Mouse (Mus musculus) CH12.LX (cell line): ENCODE results near the gene Prm3. TPM values are rescaled to one million over a fixed set of nuclear protein-coding genes. Genes with fewer than 3 reads are reported as not detected.

Experiments used
- DNase-seq: peaks from one replicate; pipeline ENCODE4 v3.0.0-alpha.2; 2013; ENCODE audit errors: extremely low read depth
- H3K27ac ChIP-seq: 2 replicates; pipeline ENCODE4 v1.5.1; 2012; ENCODE audit warnings: low read depth, mild to moderate bottlenecking, control low read depth, moderate library complexity; ENCODE audit not compliant: insufficient read depth
- H3K27me3 ChIP-seq: replicated peaks from 2 replicates; pipeline ENCODE3; 2012; ENCODE audit warnings: inconsistent platforms
- H3K36me3 ChIP-seq, 2 experiments: replicated peaks in 1 of 2; 2 replicates each; pipeline versions ENCODE3 to v1.6.1; 2012; ENCODE audit warnings: inconsistent platforms in 1 of 2, low read length in 1 of 2, mild to moderate bottlenecking in 1 of 2, mixed read lengths in 1 of 2, moderate library complexity in 1 of 2; ENCODE audit not compliant: control insufficient read depth in 1 of 2, insufficient read depth in 1 of 2
- H3K4me1 ChIP-seq, 2 experiments: 2 replicates each; pipeline ENCODE4 v1.6.1; 2012; ENCODE audit warnings: inconsistent platforms in 1 of 2, moderate library complexity in 1 of 2; ENCODE audit not compliant: insufficient read depth in 2 of 2, control insufficient read depth in 1 of 2
- H3K4me2 ChIP-seq: 2 replicates; pipeline ENCODE4 v1.6.1; 2012; ENCODE audit warnings: low read depth, mild to moderate bottlenecking, control low read depth; ENCODE audit not compliant: poor library complexity, insufficient read depth, severe bottlenecking
- H3K4me3 ChIP-seq, 3 experiments: fragments of 150-350 bp in 1 of 3; sonication (generic) in 1 of 3; replicated peaks in 1 of 3; 2 replicates each; pipeline versions ENCODE3 to v1.5.1; 2011 to 2012; ENCODE audit warnings: low read depth in 2 of 3, low read length in 2 of 3, mild to moderate bottlenecking in 2 of 3, moderate library complexity in 2 of 3, control low read depth in 1 of 3, improper control_type of control experiment in 1 of 3, inconsistent platforms in 1 of 3, mixed read lengths in 1 of 3; ENCODE audit not compliant: poor library complexity in 1 of 3
- H3K79me2 ChIP-seq: replicated peaks from 2 replicates; pipeline ENCODE4 v1.6.1; 2012; ENCODE audit warnings: mild to moderate bottlenecking, moderate library complexity; ENCODE audit not compliant: control insufficient read depth, poor library complexity, insufficient read depth, severe bottlenecking; ENCODE audit errors: extremely low read depth
- H3K9ac ChIP-seq: 2 replicates; pipeline ENCODE4 v1.6.1; 2012; ENCODE audit warnings: low read depth, mild to moderate bottlenecking, control low read depth, moderate library complexity; ENCODE audit not compliant: insufficient read depth
- H3K9me3 ChIP-seq: replicated peaks from 2 replicates; pipeline ENCODE3; 2012; ENCODE audit warnings: low read length, inconsistent platforms, mixed read lengths
- BHLHE40 ChIP-seq: IDR thresholded peaks from 2 replicates; pipeline ENCODE4 v1.6.1; 2011; ENCODE audit warnings: mild to moderate bottlenecking, low read depth, low read length, improper control_type of control experiment
- CHD1 ChIP-seq: IDR thresholded peaks from 2 replicates; pipeline ENCODE4 v1.6.1; 2012; ENCODE audit warnings: low read depth, low read length, improper control_type of control experiment, inconsistent platforms
- CHD2 ChIP-seq: IDR thresholded peaks from 2 replicates; pipeline ENCODE4 v1.6.1; 2011; ENCODE audit warnings: low read length, improper control_type of control experiment
- E2F4 ChIP-seq: IDR thresholded peaks from 2 replicates; pipeline ENCODE4 v1.6.1; 2011; ENCODE audit warnings: low read depth, low read length, improper control_type of control experiment; ENCODE audit not compliant: insufficient replicate concordance
- EP300 ChIP-seq: IDR thresholded peaks from 2 replicates; pipeline ENCODE4 v1.6.1; 2011; ENCODE audit warnings: low read length, improper control_type of control experiment
- ETS1 ChIP-seq: conservative IDR thresholded peaks from 2 replicates; pipeline ENCODE4 v1.6.1; 2012; ENCODE audit warnings: low read depth, mild to moderate bottlenecking, inconsistent platforms, low read length, improper control_type of control experiment, moderate library complexity
- GABPA ChIP-seq: IDR thresholded peaks from 2 replicates; pipeline ENCODE4 v1.6.1; 2012; ENCODE audit warnings: low read depth, low read length, improper control_type of control experiment, inconsistent platforms; ENCODE audit not compliant: insufficient replicate concordance
- HCFC1 ChIP-seq: IDR thresholded peaks from 2 replicates; pipeline ENCODE4 v1.6.1; 2012; ENCODE audit warnings: low read depth, mild to moderate bottlenecking, inconsistent platforms, low read length, improper control_type of control experiment
- JUN ChIP-seq: IDR thresholded peaks from 2 replicates; pipeline ENCODE4 v1.6.1; 2011; ENCODE audit warnings: low read depth, mild to moderate bottlenecking, low read length, improper control_type of control experiment, moderate library complexity; ENCODE audit not compliant: insufficient read depth
- JUND ChIP-seq: conservative IDR thresholded peaks from 2 replicates; pipeline ENCODE4 v1.6.1; 2011; ENCODE audit warnings: low read depth, low read length, improper control_type of control experiment
- MAFK ChIP-seq: IDR thresholded peaks from 2 replicates; pipeline ENCODE4 v1.6.1; 2011; ENCODE audit warnings: low read length, improper control_type of control experiment; ENCODE audit not compliant: insufficient replicate concordance
- MAX ChIP-seq: IDR thresholded peaks from 2 replicates; pipeline ENCODE4 v1.6.1; 2011; ENCODE audit warnings: low read length, improper control_type of control experiment
- MAZ ChIP-seq: IDR thresholded peaks from 2 replicates; pipeline ENCODE4 v1.6.1; 2012; ENCODE audit warnings: low read depth, mild to moderate bottlenecking, inconsistent platforms, low read length, improper control_type of control experiment, moderate library complexity
- MEF2A ChIP-seq: IDR thresholded peaks from 2 replicates; pipeline ENCODE4 v1.6.1; 2014; ENCODE audit warnings: low read depth, mild to moderate bottlenecking, inconsistent platforms, low read length, improper control_type of control experiment, borderline replicate concordance
- NRF1 ChIP-seq: IDR thresholded peaks from 2 replicates; pipeline ENCODE4 v1.6.1; 2014; ENCODE audit warnings: low read depth, mild to moderate bottlenecking, inconsistent platforms, low read length, improper control_type of control experiment, moderate library complexity
- POLR2A ChIP-seq: IDR thresholded peaks from 2 replicates; pipeline ENCODE4 v1.6.1; 2011; ENCODE audit warnings: low read depth, mild to moderate bottlenecking, improper control_type of control experiment, low read length
- SMC3 ChIP-seq: IDR thresholded peaks from 2 replicates; pipeline ENCODE4 v1.6.1; 2011; ENCODE audit warnings: low read depth, low read length, improper control_type of control experiment
- TCF12 ChIP-seq: IDR thresholded peaks from 2 replicates; pipeline ENCODE4 v1.6.1; 2014; ENCODE audit warnings: low read depth, mild to moderate bottlenecking, inconsistent platforms, low read length, improper control_type of control experiment
- USF2 ChIP-seq: conservative IDR thresholded peaks from 2 replicates; pipeline ENCODE4 v1.6.1; 2011; ENCODE audit warnings: low read depth, low read length, improper control_type of control experiment
- ZC3H11A ChIP-seq: IDR thresholded peaks from 2 replicates; pipeline ENCODE4 v1.6.1; 2012; ENCODE audit warnings: low read depth, mild to moderate bottlenecking, inconsistent platforms, low read length, improper control_type of control experiment
- ZKSCAN1 ChIP-seq: IDR thresholded peaks from 2 replicates; pipeline ENCODE4 v1.6.1; 2012; ENCODE audit warnings: low read depth, inconsistent platforms, low read length, improper control_type of control experiment, borderline replicate concordance
- ZMIZ1 ChIP-seq: IDR thresholded peaks from 2 replicates; pipeline ENCODE4 v1.6.1; 2012; ENCODE audit warnings: low read depth, mild to moderate bottlenecking, inconsistent platforms, low read length, improper control_type of control experiment
- ZNF384 ChIP-seq: IDR thresholded peaks from 2 replicates; pipeline ENCODE4 v1.6.1; 2012; ENCODE audit warnings: low read depth, low read length, improper control_type of control experiment, inconsistent platforms
- dilution Hi-C: fragments of 300-500 bp; cut with MboI; formaldehyde crosslinking; loops from 2 replicates; pipeline ENCODE4 v1.14.3; 2020; ENCODE audit warnings: low sequenced_read_pairs; ENCODE audit not compliant: extremely low pct_unique_long_range_greater_than_20kb, extremely low pct_ligation_motif_present
- in situ Hi-C: fragments of 300-500 bp; cut with MboI; formaldehyde crosslinking; loops from 3 replicates; pipeline ENCODE4 v1.14.3; 2019; ENCODE audit warnings: low sequenced_read_pairs, low pct_ligation_motif_present, low pct_unique_long_range_greater_than_20kb, mixed read lengths
- polyA plus RNA-seq: library from polyadenylated mRNA; unstranded; fragments of >175 nt; gene quantifications from 2 replicates; pipeline ENCODE4 v1.2.1, GENCODE M21; 2012; ENCODE audit warnings: low read depth; ENCODE audit not compliant: insufficient read length
- total RNA-seq, 2 experiments: library from RNA; depleted of rRNA; stranded (reverse); fragments of 300-350 nt in 1 of 2; fragments of >200 nt in 1 of 2; gene quantifications; 2 replicates each; pipeline ENCODE4 v1.2.3; 2012 to 2014

Gene Prm3
- total and polyA plus RNA-seq, 3 experiments: not detected

GRCm38 (mm10) chr16:10767158-10767557, 23.6 kb downstream of the Prm3 start (continued):
- no peak for TF ChIP-seq MAX
- no peak for TF ChIP-seq HCFC1
- no peak for TF ChIP-seq USF2
- TF ChIP-seq TCF12: peak; percentile 72
- TF ChIP-seq ZC3H11A: peak; percentile 19; the same call in 1 of the 2 replicates

GRCm38 (mm10) chr16:10764323-10764722, 26.4 kb downstream of the Prm3 start:
- H3K79me2 ChIP-seq: no peaks in the 10 kb centered on the region
- no peak overlapping the region for H3K27ac ChIP-seq
- in situ Hi-C loops (no loop called here), dilution Hi-C loops (no loop called here)
- H3K4me2 ChIP-seq: no peak overlapping the region
- H3K36me3 ChIP-seq: no peaks in the 10 kb centered on the region
- no peak overlapping the region for H3K9ac ChIP-seq
- peaks cover 26 to 53% of the 10 kb centered on the region in 2 experiments for H3K4me1 ChIP-seq
- peaks cover 3% of the 10 kb centered on the region for H3K27me3 ChIP-seq
- no peak overlapping the region for H3K4me3 ChIP-seq
- no peaks in the 10 kb centered on the region for H3K9me3 ChIP-seq
- TF ChIP-seq TCF12 (no peak), MAZ (no peak), EP300 (no peak), CHD1 (no peak), JUN (no peak)
- no peak for DNase-seq

GRCm38 (mm10) chr16:10763540-10764264, 27.0 kb downstream of the Prm3 start:
- in situ Hi-C loops (no loop called here), dilution Hi-C loops (no loop called here)
- Histone ChIP-seq H3K9ac (no peak overlapping the region), H3K36me3 (no peaks in the 10 kb centered on the region), H3K9me3 (no peaks in the 10 kb centered on the region), H3K4me2 (no peak overlapping the region), H3K4me1 (peaks cover 28 to 53% of the 10 kb centered on the region in 2 experiments), H3K27ac (no peak overlapping the region), H3K4me3 (no peak overlapping the region), H3K27me3 (peaks cover 2% of the 10 kb centered on the region), H3K79me2 (no peaks in the 10 kb centered on the region)
- no peak for DNase-seq
- TF ChIP-seq E2F4 (no peak), MAX (no peak), ZKSCAN1 (no peak), SMC3 (no peak), NRF1 (no peak), BHLHE40 (no peak), POLR2A (no peak), USF2 (no peak), MAZ (no peak), ZC3H11A (no peak), MEF2A (no peak), EP300 (no peak), ZMIZ1 (no peak), GABPA (no peak), ZNF384 (no peak), CHD2 (no peak), MAFK (no peak), ETS1 (no peak), JUND (no peak), HCFC1 (no peak)
